Mouse (Mus musculus): ENCODE measurements around the gene Slc35f3. TPM values are rescaled to one million over a fixed set of nuclear protein-coding genes. Genes with fewer than 3 reads are reported as not detected.
"Not testable (repeated sequence)": the region's sequence is repeated elsewhere in the genome, so short reads cannot be mapped to it uniquely, and the experiment has no call there.

Gene Slc35f3
- polyA plus RNA-seq, 1 experiment, result not detected

GRCm38 (mm10) chr8:126360701-126361100, 62.3 kb downstream of the Slc35f3 start:
- Histone ChIP-seq H3K4me1 (ENCODE audit: control insufficient read depth, insufficient read depth, insufficient read length, low read length) (no peaks in the 10 kb centered on the region), H3K27ac (replicated peaks; ENCODE audit: low read depth, low read length) (no peak overlapping the region), H3K4me3 (ENCODE audit: insufficient read depth, low read depth, low read length) (no peak overlapping the region)

DNA sequence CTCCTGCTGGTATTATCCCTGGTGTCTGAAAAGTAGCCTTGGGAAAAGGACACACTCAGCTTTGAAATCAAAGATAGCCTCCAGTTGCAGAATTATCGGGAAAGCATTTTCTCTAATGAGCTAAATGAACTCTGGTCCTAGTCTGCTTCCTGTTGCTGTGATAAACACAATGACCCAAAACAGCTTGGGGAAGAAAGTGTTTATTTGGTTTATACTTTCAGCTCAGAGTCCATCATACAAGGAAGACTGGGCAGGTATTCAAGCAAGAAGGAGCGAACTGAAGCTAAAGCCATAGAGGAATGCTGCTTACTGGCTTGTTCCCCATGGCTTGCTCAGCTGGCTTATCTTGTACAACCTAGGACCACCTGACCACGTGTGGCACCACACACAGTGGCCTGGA, 67.9 kb downstream of the Slc35f3 start:
- H3K4me3 ChIP-seq (ENCODE audit: insufficient read depth, low read depth, low read length), result no peak overlapping the region
- H3K27ac ChIP-seq (replicated peaks; ENCODE audit: low read depth, low read length), result no peak overlapping the region
- no peaks in the 10 kb centered on the region for H3K4me1 ChIP-seq (ENCODE audit: control insufficient read depth, insufficient read depth, insufficient read length, low read length)

DNA sequence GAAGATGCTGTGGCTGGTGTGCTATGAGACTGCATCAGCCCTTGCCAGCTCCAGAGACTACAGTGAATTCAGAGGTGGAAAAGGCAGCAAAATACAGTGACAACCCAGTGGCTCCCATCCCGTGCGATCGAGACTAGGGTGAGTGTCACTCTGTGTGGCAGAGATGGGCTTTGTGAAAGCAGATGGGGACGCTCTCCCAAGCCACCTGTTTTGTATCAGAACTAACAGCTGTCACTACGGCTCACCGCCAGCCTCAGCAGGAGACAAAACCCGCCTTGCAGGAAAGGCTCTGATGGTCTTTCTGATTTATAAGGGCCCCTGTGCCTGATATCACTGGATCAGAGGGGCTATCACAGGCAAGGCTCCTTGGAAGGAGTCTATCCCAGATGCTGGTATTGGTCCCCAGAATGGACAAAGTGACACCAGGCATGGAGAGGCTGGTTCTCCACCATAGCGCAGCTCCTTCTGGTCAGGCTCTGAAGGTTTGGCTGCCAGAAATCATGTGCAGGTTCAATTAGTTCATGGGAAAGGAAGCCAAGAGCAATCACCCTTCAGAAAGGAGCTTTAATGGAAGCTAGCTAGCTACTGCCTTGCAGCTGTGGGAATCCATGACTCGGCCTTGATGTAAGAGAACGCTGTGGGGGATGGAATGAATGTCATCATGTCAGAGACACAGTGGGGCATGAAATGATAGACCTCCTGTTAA, 70.1 kb downstream of the Slc35f3 start:
- Histone ChIP-seq H3K4me3 (ENCODE audit: insufficient read depth, low read depth, low read length) (no peak overlapping the region), H3K4me1 (ENCODE audit: control insufficient read depth, insufficient read depth, insufficient read length, low read length) (no peaks in the 10 kb centered on the region), H3K27ac (replicated peaks; ENCODE audit: low read depth, low read length) (no peak overlapping the region)

DNA sequence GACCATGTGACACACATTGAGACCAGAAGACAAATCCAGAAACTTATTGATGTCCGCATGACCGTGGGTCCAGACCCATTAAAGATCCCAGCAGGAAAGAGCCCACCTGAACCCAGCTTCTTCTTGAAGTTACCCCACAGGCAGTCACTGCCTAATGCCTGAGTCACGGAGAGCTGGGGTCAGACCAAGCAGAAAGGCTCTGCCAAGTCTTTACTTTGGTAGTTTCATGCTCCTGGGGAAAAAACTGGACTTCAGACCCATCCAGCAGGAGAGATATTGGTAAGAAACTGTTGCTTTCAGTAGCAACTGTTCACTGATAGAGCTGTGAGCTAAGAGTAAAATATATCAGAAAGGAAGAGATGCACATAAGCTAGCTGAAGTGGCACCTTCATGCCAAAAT, 73.5 kb downstream of the Slc35f3 start:
- Histone ChIP-seq H3K4me1 (ENCODE audit: control insufficient read depth, insufficient read depth, insufficient read length, low read length) (no peaks in the 10 kb centered on the region), H3K27ac (replicated peaks; ENCODE audit: low read depth, low read length) (no peak overlapping the region), H3K4me3 (ENCODE audit: insufficient read depth, low read depth, low read length) (no peak overlapping the region)

- H3K27ac ChIP-seq (replicated peaks; ENCODE audit: low read depth, low read length), result no peak overlapping the region
- H3K4me1 ChIP-seq (ENCODE audit: control insufficient read depth, insufficient read depth, insufficient read length, low read length), result no peaks in the 10 kb centered on the region
- H3K4me3 ChIP-seq (ENCODE audit: insufficient read depth, low read depth, low read length), result no peak overlapping the region
Measured at GRCm38 (mm10) chr8:126379580-126379979, 81.2 kb downstream of the Slc35f3 start.

DNA sequence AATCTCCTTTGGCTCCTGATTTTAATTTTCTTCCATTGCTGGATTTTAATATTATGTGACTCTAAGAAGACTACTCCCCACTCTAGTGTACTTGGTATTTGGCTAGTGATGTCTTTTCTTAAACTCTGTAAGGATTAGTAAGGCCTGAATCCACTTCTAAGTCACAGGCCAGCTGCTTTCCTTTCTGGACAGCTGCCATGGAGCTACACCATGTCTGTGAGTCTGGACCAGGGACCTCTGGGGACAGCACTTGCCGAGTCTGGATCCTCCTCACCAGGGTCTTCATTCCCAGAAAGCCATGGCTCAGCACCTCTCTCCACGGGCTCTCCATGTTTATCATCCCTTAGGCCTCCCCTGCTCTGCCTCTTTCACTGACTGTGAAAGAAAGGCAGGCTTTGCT, 81.8 kb downstream of the Slc35f3 start:
- Histone ChIP-seq H3K4me1 (ENCODE audit: control insufficient read depth, insufficient read depth, insufficient read length, low read length) (no peaks in the 10 kb centered on the region), H3K27ac (replicated peaks; ENCODE audit: low read depth, low read length) (no peak overlapping the region), H3K4me3 (ENCODE audit: insufficient read depth, low read depth, low read length) (no peak overlapping the region)

- Histone ChIP-seq H3K4me1 (ENCODE audit: control insufficient read depth, insufficient read depth, insufficient read length, low read length) (no peaks in the 10 kb centered on the region), H3K4me3 (ENCODE audit: insufficient read depth, low read depth, low read length) (no peak overlapping the region), H3K27ac (replicated peaks; ENCODE audit: low read depth, low read length) (no peak overlapping the region)
Measured at GRCm38 (mm10) chr8:126381299-126381698, 82.9 kb downstream of the Slc35f3 start.

DNA sequence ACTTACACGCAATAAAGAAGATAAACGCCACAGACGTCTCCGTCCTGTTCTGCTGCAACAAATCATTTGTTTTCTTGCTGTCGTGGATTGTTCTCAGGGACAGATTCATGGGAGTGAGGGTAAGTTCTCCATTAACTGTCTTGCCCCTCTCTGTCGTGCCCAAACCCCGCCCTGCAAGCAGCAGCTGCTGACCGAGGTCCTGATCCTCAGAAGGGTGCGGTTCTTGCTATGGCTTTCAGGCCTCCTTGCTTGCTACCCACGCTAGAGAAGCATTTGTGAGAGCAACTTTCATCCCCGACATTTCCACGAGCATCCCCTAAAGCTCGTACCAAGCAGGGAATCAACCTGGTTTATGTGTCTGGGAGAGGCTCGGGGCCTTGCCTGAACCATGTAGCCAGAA, 83.9 kb downstream of the Slc35f3 start:
- Histone ChIP-seq H3K4me3 (ENCODE audit: insufficient read depth, low read depth, low read length) (no peak overlapping the region), H3K4me1 (ENCODE audit: control insufficient read depth, insufficient read depth, insufficient read length, low read length) (no peaks in the 10 kb centered on the region), H3K27ac (replicated peaks; ENCODE audit: low read depth, low read length) (no peak overlapping the region)

DNA sequence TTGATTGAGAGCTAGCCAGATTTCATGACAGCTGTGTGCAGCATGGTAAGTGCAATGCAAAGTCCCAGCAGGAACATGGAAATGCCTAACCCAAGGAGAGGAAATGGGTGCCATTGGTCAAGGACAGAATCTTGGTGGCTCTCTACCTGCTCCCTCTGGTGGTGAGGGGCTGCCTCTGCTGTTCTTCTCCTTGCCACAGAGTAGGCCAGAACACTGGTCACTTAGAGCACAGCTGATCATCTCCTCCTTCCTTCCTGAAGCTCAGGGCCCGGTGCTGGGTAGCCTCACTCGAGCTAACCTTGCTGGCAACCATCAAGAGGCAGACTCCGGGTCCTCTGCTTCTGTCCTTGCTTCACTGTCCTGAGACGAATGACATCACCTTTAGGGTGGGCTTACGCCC, 84.4 kb downstream of the Slc35f3 start:
- H3K27ac ChIP-seq (replicated peaks; ENCODE audit: low read depth, low read length), result no peak overlapping the region
- no peak overlapping the region for H3K4me3 ChIP-seq (ENCODE audit: insufficient read depth, low read depth, low read length)
- H3K4me1 ChIP-seq (ENCODE audit: control insufficient read depth, insufficient read depth, insufficient read length, low read length), result no peaks in the 10 kb centered on the region

DNA sequence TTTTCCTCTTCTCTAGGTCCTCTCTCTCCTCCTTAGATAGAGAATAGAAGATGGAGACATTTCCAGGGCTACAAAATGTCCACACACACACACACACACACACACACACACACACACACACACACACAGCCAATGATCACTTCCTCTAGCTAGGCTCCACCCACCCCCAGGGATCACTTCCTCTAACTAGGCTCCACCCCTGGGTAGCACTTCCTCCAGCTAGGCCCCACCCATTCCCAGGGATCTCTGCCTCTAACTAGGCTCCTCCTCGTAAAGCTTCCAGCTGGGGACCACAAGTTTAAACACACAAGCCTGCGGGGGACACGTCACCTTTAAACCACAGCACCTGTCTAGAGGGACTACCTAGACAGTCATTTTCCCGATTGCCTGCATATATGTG, 89.2 kb downstream of the Slc35f3 start:
- no peaks in the 10 kb centered on the region for H3K4me1 ChIP-seq (ENCODE audit: control insufficient read depth, insufficient read depth, insufficient read length, low read length)
- no peak overlapping the region for H3K4me3 ChIP-seq (ENCODE audit: insufficient read depth, low read depth, low read length)
- H3K27ac ChIP-seq (replicated peaks; ENCODE audit: low read depth, low read length), result no peak overlapping the region

DNA sequence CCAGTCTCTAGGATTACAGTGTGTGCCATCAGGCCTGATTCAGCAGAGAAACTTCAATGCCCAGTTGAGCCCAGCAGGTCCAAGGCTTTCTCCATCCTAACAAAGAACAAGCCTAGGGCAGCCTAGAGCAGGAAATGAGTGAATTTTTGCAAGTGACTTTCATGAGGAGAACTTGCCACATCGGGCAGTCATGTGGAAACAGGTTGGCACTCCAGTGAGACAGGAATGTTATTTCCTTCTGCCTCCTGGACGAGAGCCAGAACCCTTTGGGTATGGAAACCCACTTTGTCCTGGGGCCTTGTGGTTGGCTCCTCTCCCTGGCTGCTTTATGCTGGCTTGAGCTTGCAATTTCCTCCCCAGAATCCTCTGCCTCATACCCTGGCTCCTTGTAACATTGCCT, 93.2 kb downstream of the Slc35f3 start:
- Histone ChIP-seq H3K4me3 (ENCODE audit: insufficient read depth, low read depth, low read length) (no peak overlapping the region), H3K27ac (replicated peaks; ENCODE audit: low read depth, low read length) (no peak overlapping the region), H3K4me1 (ENCODE audit: control insufficient read depth, insufficient read depth, insufficient read length, low read length) (no peaks in the 10 kb centered on the region)

GRCm38 (mm10) chr8:126395386-126395785, 97.0 kb downstream of the Slc35f3 start:
- no peak overlapping the region for H3K4me3 ChIP-seq (ENCODE audit: insufficient read depth, low read depth, low read length)
- no peak overlapping the region for H3K27ac ChIP-seq (replicated peaks; ENCODE audit: low read depth, low read length)
- H3K4me1 ChIP-seq (ENCODE audit: control insufficient read depth, insufficient read depth, insufficient read length, low read length), result no peaks in the 10 kb centered on the region

- Histone ChIP-seq H3K4me3 (ENCODE audit: insufficient read depth, low read depth, low read length) (no peak overlapping the region), H3K4me1 (ENCODE audit: control insufficient read depth, insufficient read depth, insufficient read length, low read length) (no peaks in the 10 kb centered on the region), H3K27ac (replicated peaks; ENCODE audit: low read depth, low read length) (no peak overlapping the region)
Measured at GRCm38 (mm10) chr8:126395917-126396316, 97.6 kb downstream of the Slc35f3 start.

DNA sequence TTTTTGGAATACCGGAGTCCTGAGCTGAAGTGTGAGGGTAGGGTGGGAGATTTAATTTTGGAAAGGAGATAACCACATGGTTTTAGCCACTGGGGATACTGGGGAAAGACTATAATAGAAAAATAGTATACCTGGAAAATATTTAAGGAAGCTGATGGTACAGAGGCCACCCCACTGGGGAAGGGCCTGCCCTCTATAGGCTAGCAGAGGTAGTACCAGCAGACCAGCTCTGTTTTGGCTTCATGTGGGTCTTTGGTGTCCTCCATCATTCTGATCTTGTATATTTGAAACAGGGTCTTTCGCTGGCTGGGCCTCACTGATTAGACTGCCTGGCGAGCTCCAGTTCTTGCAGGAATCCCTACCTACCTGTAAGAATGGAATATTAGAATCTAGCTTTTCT, 100.0 kb downstream of the Slc35f3 start:
- Histone ChIP-seq H3K4me1 (ENCODE audit: control insufficient read depth, insufficient read depth, insufficient read length, low read length) (no peaks in the 10 kb centered on the region), H3K4me3 (ENCODE audit: insufficient read depth, low read depth, low read length) (no peak overlapping the region), H3K27ac (replicated peaks; ENCODE audit: low read depth, low read length) (no peak overlapping the region)

DNA sequence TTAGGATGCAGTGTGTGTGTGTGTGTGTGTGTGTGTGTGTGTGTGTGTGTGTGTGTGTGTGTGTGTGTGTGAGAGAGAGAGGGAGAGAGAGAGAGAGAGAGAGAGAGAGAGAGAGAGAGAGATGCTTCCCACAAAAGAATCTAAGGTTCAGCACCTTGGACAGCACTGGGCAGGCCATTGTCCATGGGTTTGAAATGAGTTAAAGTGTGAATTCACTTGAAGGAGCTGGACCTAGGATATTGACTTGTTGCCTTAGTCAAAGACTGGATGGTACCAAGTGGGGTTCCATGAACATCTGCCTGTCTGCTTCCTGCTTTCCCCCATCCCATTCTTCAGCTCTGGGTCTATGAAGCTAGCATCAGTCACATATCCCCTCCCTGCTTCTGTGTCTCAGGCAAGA, 106.2 kb downstream of the Slc35f3 start:
- not testable (repeated sequence) for H3K4me1 ChIP-seq (ENCODE audit: control insufficient read depth, insufficient read depth, insufficient read length, low read length); H3K27ac ChIP-seq (replicated peaks; ENCODE audit: low read depth, low read length); H3K4me3 ChIP-seq (ENCODE audit: insufficient read depth, low read depth, low read length)

DNA sequence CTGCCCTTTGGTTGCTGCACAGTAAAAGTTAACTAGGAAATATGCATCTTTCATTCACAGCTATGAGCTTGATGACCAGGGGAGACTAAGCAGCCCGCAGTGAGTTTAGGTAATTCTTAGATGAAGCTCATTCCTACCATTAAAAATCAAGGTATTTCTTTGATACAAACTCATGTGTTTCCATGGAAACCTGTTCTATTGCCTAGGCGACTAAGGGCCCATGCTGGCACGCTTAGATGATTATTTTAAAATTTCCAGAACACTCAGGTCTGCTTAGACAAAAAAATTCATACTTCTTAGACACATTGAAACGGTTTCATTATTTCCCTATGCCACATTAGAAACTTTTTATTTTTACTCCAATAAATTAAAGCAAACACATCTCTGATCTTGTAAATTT, 106.7 kb downstream of the Slc35f3 start:
- no peak overlapping the region for H3K4me3 ChIP-seq (ENCODE audit: insufficient read depth, low read depth, low read length)
- no peak overlapping the region for H3K27ac ChIP-seq (replicated peaks; ENCODE audit: low read depth, low read length)
- H3K4me1 ChIP-seq (ENCODE audit: control insufficient read depth, insufficient read depth, insufficient read length, low read length), result no peaks in the 10 kb centered on the region

Measured in brown adipose tissue, adult 24 weeks (tissue).